Mouse (Mus musculus): Measurements from ENCODE around the gene Traf3.
A peak's percentile ranks its signal among the peaks of the same experiment; 100 is the strongest.

Traf3 gene

DNA sequence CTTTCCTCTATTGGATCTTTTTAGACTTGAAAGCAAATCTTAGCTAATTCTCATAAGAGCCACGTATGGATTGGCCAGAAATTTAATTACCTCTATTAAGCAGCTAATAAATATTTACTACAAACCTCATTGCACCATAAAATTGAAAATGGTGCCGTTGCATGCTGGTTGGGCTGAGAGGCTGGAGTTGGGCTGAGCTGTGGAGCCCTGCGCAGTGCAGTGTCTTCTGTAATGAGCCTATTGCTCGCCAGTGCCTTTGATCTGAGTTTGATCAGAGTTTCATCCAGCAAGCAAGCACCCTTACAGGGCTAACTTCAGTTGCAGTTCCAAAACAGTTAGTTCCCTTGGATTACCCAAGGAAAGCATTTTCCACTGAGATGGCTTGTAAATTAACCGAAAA is 12.2 kb upstream of the Traf3 start:
- DNase-seq: no peak

GRCm38 (mm10) chr12:111154641-111155040 is 11.5 kb upstream of the Traf3 start:
- no peak for DNase-seq

GRCm38 (mm10) chr12:111155756-111156155 is 10.4 kb upstream of the Traf3 start:
- no peak for DNase-seq

- DNase-seq: peak; percentile 91 to 92
Observed at GRCm38 (mm10) chr12:111159659-111160428, 6.3 kb upstream of the Traf3 start.

DNA sequence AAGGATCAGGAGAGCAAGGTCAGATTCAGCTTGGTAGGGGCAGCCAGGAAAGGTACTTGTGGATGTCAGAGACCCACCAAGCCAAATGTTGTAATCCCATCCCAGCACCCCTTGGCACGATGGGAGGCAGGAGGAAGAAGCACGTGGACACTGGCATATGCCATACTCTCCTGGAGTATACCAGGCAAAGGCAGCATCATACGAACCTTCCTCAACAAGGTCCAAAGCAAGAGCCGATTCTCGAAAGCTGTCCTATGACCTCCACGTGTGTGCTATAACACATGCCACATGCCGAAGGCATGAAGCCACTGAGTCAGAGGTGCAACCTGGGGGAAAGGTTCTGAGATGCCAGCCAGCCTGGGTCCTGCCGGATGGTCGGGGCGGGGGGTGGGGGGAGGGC is 5.3 kb upstream of the Traf3 start:
- no peak for DNase-seq

- DNase-seq: no peak
Observed at GRCm38 (mm10) chr12:111161943-111162311, 4.2 kb upstream of the Traf3 start.

DNA sequence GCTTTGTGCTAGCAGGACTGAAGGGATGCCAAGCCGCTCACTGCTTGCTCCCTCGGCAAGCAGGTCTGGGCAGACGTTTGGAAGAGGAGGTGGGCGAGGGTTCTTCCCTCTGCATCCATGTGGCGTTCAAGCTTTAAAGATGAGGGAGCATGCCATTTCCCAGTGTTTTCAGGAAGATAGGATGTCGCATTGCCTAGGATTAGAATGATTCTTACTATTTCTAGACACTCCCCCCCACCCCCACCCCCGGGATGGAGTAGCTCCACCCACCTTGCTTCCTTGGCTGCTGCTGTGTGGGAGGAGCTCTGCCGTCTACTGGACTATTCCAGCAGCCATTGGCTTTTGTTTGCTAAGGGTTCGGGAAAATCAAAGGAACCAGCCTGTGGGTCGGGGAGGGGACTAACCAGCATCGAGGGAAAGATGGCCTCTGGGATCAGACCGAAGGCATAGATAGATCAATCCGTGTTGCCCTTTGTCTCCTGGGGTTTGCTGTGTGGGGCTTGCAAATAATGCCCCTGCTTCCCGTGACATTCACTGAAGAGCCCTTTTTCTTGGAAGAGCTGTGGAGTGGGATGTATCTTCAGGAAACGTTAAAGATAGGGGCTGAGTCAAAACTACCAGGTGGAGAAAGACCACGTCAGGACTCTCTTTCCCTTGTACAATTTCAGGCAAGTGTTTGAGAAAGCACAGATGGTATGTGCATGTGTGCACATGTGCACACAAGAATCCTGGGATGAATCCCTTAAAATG is 3.7 kb upstream of the Traf3 start:
- DNase-seq: no peak

DNA sequence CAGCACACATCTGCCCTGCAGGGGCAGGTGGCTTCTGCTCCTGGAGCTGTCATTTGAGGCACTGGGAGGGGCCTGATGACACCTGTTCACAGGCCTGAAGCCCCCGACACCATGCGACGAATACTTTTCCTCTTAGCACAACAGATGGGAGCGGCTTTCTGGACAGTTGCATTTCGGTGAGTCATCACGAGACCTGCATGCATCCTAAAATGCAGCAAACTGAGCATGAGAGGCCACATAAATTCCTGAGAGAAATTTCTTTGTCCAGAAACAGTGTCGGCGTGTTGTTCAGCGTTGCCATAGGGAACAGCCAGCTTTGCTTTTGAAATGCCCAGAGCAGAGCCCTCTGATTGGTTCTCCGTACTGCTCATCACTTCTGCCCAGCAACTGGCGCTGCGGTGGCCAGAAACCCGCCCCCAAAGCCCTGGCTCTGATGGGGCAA is 1.8 kb upstream of the Traf3 start:
- DNase-seq: peak; percentile 77 to 84

DNA sequence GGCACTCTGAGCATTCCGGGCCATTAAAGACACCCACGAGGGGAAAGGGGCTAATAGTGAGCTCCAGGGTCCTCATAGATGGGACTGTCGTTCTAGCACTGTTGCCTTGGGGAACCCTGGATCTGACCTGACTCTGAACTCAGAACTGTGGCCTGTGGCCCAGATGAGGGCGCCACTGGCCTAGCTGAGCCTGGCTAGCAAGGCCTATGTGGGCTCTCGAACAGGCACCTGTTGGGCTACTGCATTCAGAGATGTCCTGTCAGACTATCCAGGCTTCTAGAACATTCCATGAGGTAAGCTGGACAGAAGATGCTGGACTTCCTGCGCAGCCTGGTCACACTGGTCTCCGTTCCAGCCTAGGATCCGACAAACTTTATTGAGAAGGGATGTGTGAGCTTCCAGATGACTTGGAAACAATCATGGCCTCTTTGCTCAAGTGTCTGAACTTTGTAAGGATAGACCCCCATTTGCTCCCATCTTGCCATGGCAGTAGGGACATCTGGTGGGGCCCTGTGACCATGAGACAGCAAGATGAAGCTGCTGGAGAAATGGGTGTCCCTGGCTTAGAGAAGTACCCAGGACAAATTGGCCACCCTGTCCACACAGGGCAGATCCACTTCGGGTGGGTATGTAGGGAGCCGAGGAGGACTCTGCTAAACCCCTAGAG is 891 bp upstream of the Traf3 start:
- DNase-seq: peak; percentile 49 to 64

DNA sequence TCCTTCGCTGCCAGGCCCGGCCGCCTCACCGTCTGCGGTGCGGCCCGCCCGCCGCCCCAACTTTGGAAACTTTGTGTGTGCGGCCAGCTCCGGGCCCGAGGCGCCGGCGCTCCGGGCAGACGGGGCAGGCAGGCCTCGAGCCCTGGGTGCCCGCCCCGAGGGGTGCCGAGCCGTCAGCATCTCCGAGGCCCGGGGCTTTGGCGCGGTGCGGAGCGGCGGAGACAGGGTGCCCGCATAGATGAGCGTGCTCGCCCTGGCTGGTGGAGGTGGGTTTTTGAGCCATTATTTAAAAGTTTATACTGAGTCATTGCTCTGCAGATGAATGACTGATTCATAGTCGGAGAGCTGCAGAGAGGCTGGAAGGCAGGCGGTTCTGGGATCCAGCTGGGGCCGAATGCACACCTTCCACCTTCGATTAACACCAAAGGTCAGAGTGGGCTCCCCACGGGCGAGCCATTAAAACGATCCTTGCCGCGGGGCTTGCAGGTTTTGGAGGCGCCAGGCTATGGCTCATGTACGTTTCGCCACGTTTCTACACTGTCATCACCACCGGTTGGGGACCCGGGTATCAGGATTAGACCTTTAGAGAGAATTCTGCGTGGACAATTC is 615 bp downstream of the Traf3 start:
- peak; percentile 16 to 52 for DNase-seq

- DNase-seq: no peak
Observed at GRCm38 (mm10) chr12:111168891-111169290, 2.7 kb downstream of the Traf3 start.

DNA sequence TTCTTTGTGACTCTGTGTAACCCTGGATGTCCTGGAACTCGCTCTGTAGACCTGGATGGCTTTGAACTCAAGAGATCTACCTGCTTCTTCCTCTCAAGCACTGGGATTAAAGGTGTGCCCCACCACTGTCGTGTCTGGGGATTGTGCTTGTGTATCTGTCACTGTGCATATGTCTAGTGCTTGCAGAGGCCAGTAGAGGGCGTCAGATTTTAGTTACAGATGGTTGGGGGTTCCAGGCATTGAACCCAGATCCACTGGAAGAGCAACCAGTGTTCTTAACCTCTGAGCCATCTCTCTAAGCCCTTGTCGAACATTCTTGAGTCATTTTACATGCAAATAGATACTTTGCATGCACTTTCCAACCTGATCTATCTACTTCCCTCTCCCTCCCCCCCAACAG is 12.6 kb downstream of the Traf3 start:
- no peak for DNase-seq

- no peak for DNase-seq
Observed at GRCm38 (mm10) chr12:111181848-111182247, 15.7 kb downstream of the Traf3 start.

- no peak for DNase-seq
Observed at GRCm38 (mm10) chr12:111182378-111182777, 16.2 kb downstream of the Traf3 start.

DNA sequence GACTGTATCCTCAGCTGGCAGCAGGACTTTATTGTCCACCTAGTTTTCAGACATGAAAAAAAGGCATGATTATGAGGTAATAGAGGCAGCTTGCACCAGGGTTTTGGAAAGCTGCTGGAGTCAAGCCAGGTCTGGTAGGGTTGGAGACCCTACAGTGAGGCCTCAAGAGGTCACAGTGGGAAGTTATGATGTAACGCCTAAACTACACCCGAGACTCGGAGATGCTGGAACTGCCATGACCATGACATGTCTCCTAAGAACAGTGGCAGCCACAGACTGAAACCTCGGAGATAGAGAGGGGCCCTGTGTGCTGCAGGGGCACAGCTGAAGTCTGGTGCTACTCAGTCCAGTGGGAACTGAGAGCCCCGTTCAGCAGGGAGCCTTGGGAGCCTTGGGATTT is 18.3 kb downstream of the Traf3 start, which contains the start of gene 4930595D18Rik:
Gene 4930595D18Rik, minus strand, starts transcription at position 16 of the 400 bp plus-strand sequence.
- DNase-seq: no peak

DNA sequence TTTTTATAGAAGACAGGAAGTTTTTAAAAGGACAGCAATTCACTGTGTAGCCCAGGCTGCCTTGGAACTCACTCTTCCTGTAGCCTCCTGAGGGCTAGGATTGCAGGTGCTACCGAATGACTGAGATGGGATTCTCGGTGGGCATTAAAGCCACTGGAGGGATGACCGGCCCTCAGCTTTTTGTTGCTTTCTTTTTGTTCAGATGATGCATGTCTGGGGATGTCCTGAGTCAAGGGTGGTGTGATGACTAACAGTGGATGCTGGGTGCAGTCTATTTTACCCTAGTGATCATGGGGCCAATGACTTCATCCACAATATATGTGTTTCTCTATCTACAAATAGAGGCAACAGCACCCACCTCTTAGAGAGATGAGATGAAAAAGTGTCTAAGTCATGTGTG is 20.8 kb downstream of the Traf3 start:
- DNase-seq: no peak

DNA sequence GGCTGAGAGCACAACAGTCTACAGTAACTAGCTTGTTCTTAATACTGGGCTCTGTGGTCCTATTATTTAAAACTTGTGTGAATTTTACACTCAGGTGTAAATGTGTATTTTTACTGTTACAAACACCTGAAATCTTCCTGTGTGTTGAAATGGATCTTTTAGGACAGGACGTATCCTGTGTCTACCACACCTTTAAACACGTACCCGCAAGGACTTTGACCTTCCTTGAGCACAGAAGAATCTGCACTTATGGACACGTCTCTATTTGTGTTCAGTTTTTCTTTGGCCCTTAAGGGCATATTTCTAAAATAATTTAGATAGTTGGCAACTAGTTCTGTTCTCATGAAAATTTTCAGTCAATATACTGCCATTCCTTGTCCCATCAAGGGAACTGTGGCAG is 22.1 kb downstream of the Traf3 start:
- no peak for DNase-seq

DNA sequence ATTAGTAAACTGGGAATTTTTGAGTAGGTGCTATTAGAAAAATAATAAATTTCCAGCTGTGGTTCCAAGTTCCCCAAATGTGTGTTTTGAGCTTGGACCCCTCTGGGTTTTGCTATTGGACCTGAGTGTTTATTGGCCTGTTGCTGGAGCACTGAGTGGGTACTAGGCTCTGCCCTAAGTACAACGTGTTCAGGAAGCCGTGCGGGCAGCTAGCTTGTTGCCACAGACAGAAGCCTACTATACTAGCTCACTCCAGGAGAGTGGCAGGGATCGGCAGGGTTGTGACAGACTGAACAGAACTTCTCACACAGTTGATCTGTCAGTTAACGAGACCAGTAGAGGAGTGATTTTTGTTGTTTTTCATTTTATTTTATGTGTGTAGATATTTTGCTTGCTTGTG is 24.2 kb downstream of the Traf3 start:
- no peak for DNase-seq

DNA sequence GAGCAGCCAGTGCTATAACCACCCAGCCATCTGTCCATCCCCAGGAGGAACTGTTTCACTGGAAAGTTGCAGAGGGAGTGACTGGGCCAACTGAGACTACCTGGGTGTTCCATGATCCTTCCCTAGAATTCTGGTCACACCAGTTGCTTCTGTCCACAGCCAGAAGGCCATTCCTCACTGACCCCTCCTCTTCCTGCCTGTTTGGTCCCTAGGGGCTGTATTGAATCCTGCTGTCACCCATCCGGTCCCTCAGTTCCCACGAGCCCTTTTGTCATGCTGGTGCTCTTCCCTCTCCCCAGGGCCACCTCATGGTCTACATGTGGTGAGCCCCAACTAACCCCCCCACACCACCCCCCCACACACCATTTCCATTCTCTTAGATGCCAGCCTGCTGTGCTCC is 24.7 kb downstream of the Traf3 start:
- no peak for DNase-seq

GRCm38 (mm10) chr12:111192777-111193176 is 26.6 kb downstream of the Traf3 start:
- DNase-seq: no peak

GRCm38 (mm10) chr12:111193331-111193730 is 27.2 kb downstream of the Traf3 start:
- DNase-seq: no peak

DNA sequence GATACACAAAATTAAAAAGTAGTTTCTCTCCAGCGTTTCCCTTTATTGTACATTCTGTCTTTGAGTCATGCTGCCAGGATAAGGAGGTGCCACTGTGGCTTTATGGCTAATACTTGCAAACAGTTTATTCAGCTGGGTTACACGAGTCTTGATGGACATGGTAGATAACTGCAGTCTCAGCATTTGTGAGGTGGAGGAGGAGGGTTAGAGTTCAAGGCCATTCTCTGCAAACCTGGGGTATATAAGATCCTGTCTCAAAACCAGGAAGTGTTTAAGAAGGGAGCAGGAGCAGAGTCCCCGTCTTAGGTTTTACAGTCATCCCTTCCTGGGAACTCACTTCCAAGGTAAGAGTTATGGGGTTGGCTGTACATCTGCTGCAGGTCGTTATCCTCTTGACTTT is 30.4 kb downstream of the Traf3 start:
- DNase-seq: no peak

DNA sequence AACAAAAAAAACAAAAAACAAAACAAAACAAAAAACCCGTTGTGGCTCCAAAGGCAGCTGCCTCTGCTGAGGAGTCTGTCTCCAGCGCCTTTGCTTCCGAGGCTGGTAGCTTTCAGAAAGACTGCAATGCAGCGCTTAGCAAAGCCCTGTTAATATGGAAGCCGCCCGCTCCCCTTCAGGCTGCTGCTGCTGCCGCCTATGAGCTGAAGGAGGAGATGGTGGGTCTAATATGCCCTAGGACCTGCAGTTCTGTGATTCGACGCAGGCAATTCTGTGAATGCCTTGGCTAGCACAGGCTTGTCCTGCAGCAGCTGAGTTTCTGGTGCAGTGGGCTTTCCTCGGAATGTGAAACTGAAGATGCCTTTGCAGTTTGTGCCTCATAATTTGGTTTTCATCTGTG is 36.9 kb downstream of the Traf3 start:
- DNase-seq: no peak
